Mouse (Mus musculus) embryonic facial prominence, embryonic 10.5 days (tissue): ENCODE measurements around the gene Zmat1. TPM values are rescaled to one million over a fixed set of nuclear protein-coding genes. Genes with fewer than 3 reads are reported as not detected.
"Not testable (repeated sequence)": the region's sequence is repeated elsewhere in the genome, so short reads cannot be mapped to it uniquely, and the experiment has no call there.

Experiments
- DNase-seq: peaks from one replicate; pipeline ENCODE4 v3.0.0-alpha.2; 2017; ENCODE audit warnings: low spot score
- H3K27ac ChIP-seq: fragments of 300-500 bp; sonication (generic); replicated peaks from 2 replicates; pipeline ENCODE4 v1.5.1; 2016; ENCODE audit warnings: mild to moderate bottlenecking
- H3K27me3 ChIP-seq: fragments of 300-500 bp; sonication (generic); replicated peaks from 2 replicates; pipeline ENCODE4 v1.6.1; 2016; ENCODE audit warnings: low read depth, mild to moderate bottlenecking; ENCODE audit not compliant: poor library complexity, severe bottlenecking
- H3K36me3 ChIP-seq: fragments of 300-500 bp; sonication (generic); replicated peaks from 2 replicates; pipeline ENCODE4 v1.6.1; 2016; ENCODE audit warnings: mild to moderate bottlenecking, moderate library complexity
- H3K4me1 ChIP-seq: fragments of 300-500 bp; sonication (generic); 2 replicates; pipeline ENCODE4 v1.6.1; 2016
- H3K4me3 ChIP-seq: fragments of 300-500 bp; sonication (generic); 2 replicates; pipeline ENCODE4 v1.5.1; 2016; ENCODE audit warnings: mild to moderate bottlenecking, moderate library complexity
- H3K9me3 ChIP-seq: fragments of 300-500 bp; sonication (generic); 2 replicates; pipeline ENCODE4 v1.6.1; 2016; ENCODE audit warnings: mild to moderate bottlenecking
- WGBS: fragments of 180-500 bp; shearing (Covaris S2); methylation state at CpG from one replicate; pipeline ENCODE4 v1.1.7; 2016; 5-methylcytosine and 5-hydroxymethylcytosine counted together
- polyA plus RNA-seq: library from polyadenylated mRNA; unstranded; fragments of >200 nt; fragmentation: Nextera tagmentation; extraction: Ambion mirVana; gene quantifications from 2 replicates; pipeline ENCODE4 v1.2.1, GENCODE M21; 2016

The Zmat1 gene
- 4.1 and 4.5 TPM in 2 replicates for polyA plus RNA-seq

DNA sequence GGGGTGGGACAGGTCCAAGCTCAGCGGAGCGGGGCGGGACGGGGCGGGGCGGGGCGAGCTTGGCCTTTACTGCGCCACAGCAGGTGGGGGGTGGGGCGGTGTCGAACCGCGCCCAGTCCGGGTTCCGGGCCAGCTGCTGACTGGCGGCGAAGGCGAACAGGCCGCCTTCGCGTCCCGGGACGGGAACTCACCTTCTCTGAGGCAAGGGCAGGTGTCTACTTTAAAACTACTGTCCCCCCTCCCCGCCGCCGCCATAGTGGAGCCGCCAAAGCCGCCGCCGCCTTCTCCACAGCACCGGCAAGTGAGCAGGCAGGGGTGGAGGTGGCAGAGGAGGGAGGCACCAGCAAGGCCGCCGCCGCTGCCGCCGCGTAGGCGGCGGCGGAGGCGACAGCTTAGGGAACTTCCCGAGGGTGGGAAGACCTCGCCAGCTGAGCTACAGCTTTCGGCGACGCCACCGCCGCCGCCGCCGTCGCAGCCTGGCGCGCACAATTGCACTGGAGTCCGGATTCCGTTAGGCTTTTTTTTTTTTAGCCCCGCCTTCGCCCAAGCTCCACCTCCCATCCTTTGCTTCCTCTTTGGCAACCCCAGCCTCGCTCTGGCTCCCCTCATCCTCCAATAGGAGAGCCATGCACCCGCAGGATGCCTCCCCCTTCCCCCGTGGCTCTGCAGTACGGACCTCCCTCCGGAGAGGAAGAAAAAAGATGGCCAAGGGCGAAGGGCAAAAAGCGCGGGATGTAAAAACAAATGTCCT is at the start of gene Zmat1:
Zmat1 (minus strand) TSS at position 490 of the 751 bp plus-strand sequence.
- 17% methylated on average over 62 of the region's 65 CpGs for WGBS

DNA sequence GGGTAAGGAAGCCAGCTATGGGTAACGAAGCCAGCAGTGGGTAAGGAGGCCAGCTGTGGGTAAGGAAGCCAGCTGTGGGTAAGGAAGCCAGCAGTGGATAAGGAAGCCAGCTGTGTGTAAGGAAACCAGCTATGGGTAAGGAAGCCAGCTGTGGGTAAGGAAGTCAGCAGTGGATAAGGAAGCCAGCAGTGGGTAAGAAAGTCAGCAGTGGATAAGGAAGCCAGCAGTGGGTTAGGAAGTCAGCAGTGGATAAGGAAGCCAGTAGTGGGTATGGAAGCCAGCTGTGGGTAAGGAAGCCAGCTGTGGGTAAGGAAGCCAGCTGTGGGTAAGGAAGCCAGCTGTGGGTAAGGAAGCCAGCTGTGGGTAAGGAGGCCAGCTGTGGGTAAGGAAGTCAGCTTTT is 44.9 kb upstream of the Zmat1 start:
- H3K36me3 ChIP-seq, H3K9me3 ChIP-seq, DNase-seq, H3K4me1 ChIP-seq, H3K27ac ChIP-seq, H3K4me3 ChIP-seq: not testable (repeated sequence)
- 69% methylated on average over 1 of the region's 1 CpGs for WGBS
- H3K27me3 ChIP-seq: peaks cover 56% of the 10 kb centered on the region

More for the DNA sequence above, at the start of gene Zmat1:
- H3K4me1 ChIP-seq: no peaks in the 10 kb centered on the region
- peak; percentile 90 for DNase-seq
- H3K27me3 ChIP-seq: peaks cover 65% of the 10 kb centered on the region
- peak within 1 kb of the TSS; percentile 67 for H3K4me3 ChIP-seq
- H3K36me3 ChIP-seq: no peaks in the 10 kb centered on the region
- H3K27ac ChIP-seq: peak within 1 kb of the TSS; percentile 95
- no peaks in the 10 kb centered on the region for H3K9me3 ChIP-seq

GRCm38 (mm10) chrX:135035962-135036375 is 27.0 kb upstream of the Zmat1 start:
- WGBS: 21% methylated on average over 24 of the region's 24 CpGs
- H3K4me1 ChIP-seq: no peaks in the 10 kb centered on the region
- peak; percentile 30 for DNase-seq
- H3K36me3 ChIP-seq: no peaks in the 10 kb centered on the region
- H3K27ac ChIP-seq: no peak overlapping the region
- peak overlapping the region; percentile 52 for H3K4me3 ChIP-seq
- peaks cover 86% of the 10 kb centered on the region for H3K27me3 ChIP-seq
- H3K9me3 ChIP-seq: no peaks in the 10 kb centered on the region

- H3K27me3 ChIP-seq: peaks cover 94% of the 10 kb centered on the region
- H3K36me3 ChIP-seq: no peaks in the 10 kb centered on the region
- no peaks in the 10 kb centered on the region for H3K4me1 ChIP-seq
- no peak overlapping the region for H3K27ac ChIP-seq
- H3K9me3 ChIP-seq: no peaks in the 10 kb centered on the region
- H3K4me3 ChIP-seq: no peak overlapping the region
- DNase-seq: no peak
- 83% methylated on average over 9 of the region's 9 CpGs for WGBS
These were observed 16.1 kb upstream of the Zmat1 start for GRCm38 (mm10) chrX:135025135-135025534.

- H3K27me3 ChIP-seq: peaks cover 66% of the 10 kb centered on the region
- H3K36me3 ChIP-seq: no peaks in the 10 kb centered on the region
- no peaks in the 10 kb centered on the region for H3K4me1 ChIP-seq
- DNase-seq: peak; percentile 26
- 33% methylated on average over 3 of the region's 3 CpGs for WGBS
- H3K4me3 ChIP-seq: no peak overlapping the region
- H3K9me3 ChIP-seq: no peaks in the 10 kb centered on the region
- no peak overlapping the region; the same call in 1 of the 2 replicates for H3K27ac ChIP-seq
These were observed 2.4 kb upstream of the Zmat1 start for GRCm38 (mm10) chrX:135011381-135011780.

DNA sequence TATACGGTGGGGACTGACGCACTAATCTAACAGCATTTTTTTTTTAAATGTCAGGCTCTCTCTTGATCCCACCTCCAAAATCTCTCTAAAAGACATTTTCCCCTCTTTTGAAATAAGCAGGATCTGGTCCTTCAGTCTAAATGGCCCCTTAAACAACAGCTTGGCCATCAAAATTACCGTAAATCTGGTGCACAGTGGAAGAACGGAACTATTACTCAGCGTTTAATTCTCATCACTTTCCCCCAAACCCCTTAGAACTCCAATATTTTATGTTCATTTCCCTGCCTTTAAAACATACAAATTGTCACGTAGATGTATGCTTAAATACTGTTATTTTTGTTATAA is 434 bp upstream of the Zmat1 start:
- Histone ChIP-seq H3K4me1 (no peaks in the 10 kb centered on the region), H3K9me3 (no peaks in the 10 kb centered on the region), H3K36me3 (no peaks in the 10 kb centered on the region), H3K27ac (peak overlapping the region; percentile 95), H3K4me3 (peak overlapping the region; percentile 67), H3K27me3 (peaks cover 64% of the 10 kb centered on the region)
- DNase-seq: no peak
- 31% methylated on average over 6 of the region's 6 CpGs for WGBS

DNA sequence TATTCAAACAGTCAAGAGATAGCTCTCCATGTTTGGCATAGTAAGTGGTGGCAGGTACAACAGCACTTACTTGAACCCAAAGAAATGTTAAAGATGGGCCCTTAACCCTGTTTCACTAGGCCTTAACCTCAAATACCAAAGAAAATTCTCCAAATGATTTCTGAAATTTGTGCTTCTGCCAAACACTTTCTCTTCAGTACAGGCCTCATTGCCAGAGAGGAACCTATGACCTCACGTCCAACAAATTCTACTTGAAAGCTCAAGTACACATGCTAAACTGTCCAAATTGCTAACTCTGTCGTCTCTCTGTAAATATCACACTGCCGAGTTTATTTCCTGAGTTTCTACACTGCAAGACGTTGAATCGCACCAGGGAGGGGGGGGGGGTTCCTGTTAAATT is 988 bp downstream of the Zmat1 start:
- 30% methylated on average over 5 of the region's 5 CpGs for WGBS
- no peak overlapping the region; the same call in 1 of the 2 replicates for H3K27ac ChIP-seq
- peaks cover 67% of the 10 kb centered on the region for H3K27me3 ChIP-seq
- peak overlapping the region; percentile 67 for H3K4me3 ChIP-seq
- no peaks in the 10 kb centered on the region for H3K9me3 ChIP-seq
- no peaks in the 10 kb centered on the region for H3K4me1 ChIP-seq
- H3K36me3 ChIP-seq: no peaks in the 10 kb centered on the region
- no peak for DNase-seq

GRCm38 (mm10) chrX:134964546-134964945 is 44.5 kb downstream of the Zmat1 start, which contains the start of gene Nxf2:
Nxf2 (minus strand) TSS chrX:134964754.
- 89% methylated on average over 19 of the region's 19 CpGs for WGBS
- H3K27ac ChIP-seq: peak within 1 kb of the TSS; percentile 60; the same call in 1 of the 2 replicates
- peaks cover 61% of the 10 kb centered on the region for H3K27me3 ChIP-seq
- 0 out of 2 replicates have a peak, but pooled peaks cover 13% of the 10 kb centered on the region for H3K9me3 ChIP-seq
- peak within 1 kb of the TSS; percentile 50 for H3K4me3 ChIP-seq
- no peaks in the 10 kb centered on the region for H3K4me1 ChIP-seq
- no peak for DNase-seq
- no peaks in the 10 kb centered on the region for H3K36me3 ChIP-seq

DNA sequence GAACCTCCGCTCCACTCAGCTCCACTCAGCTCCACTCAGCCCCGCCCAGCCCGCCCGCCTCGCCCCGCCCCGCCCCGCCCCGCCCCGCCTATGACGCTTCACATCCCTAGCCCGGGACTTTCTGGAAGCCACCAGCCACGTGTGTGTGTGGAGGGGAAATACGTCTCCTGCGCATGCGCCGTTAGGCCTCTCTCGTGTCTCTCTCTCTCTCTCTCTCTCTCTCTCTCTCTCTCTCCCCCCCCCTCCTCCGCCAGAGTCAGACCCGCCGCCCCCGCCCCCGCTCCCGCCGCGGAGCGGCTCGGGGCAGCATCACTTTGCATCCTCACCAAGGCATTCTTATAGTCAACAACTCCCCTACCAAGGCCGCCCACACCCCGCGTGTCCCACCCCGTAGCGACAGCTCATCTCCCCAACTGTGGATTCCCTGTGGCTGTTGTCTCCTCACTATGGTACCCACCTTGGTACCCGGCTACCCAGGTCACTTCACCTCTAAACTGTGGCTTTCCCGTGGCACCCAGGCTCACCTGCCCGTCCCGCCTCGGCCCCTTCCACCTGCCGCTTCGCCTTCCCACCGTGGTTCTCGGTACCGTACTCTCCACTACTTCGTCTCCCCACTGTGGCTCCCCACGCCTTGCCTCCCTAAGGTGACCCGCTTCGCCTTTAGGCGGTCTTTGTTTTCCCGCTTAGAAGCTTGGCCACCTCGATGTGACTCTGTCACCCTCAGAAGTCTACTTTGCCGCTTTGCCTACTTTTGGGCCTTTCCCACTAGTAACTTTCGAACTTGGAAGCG is 45.5 kb downstream of the Zmat1 start:
- Histone ChIP-seq H3K4me1 (no peaks in the 10 kb centered on the region), H3K27me3 (peaks cover 65% of the 10 kb centered on the region), H3K36me3 (no peaks in the 10 kb centered on the region), H3K27ac (peak overlapping the region; percentile 60), H3K9me3 (0 out of 2 replicates have a peak, but pooled peaks cover 13% of the 10 kb centered on the region), H3K4me3 (peak overlapping the region; percentile 50)
- 47% methylated on average over 50 of the region's 53 CpGs for WGBS
- DNase-seq: peak; percentile 80

DNA sequence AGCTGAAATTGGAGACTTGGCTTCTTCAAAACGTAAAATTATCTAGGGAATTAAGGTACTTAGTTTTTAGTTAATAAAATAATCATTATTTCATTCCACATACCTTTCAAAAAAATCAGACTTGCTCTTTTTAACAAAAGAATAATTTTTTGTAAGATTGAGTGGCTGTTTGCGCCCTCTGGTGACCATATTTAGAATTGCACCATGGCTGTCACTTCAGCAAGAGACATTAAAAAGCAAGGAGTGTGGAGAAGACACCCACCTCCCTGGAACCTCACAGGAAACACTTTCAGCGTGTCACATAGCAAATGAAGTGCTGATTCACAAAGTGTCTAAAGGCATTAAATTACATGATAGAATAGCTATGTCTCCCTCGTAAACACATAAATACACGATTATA is 78.6 kb downstream of the Zmat1 start:
- Histone ChIP-seq H3K4me1 (no peaks in the 10 kb centered on the region), H3K9me3 (no peaks in the 10 kb centered on the region), H3K36me3 (no peaks in the 10 kb centered on the region), H3K27ac (no peak overlapping the region), H3K27me3 (peaks cover 32% of the 10 kb centered on the region), H3K4me3 (no peak overlapping the region)
- DNase-seq: peak; percentile 30
- 42% methylated on average over 5 of the region's 5 CpGs for WGBS

DNA sequence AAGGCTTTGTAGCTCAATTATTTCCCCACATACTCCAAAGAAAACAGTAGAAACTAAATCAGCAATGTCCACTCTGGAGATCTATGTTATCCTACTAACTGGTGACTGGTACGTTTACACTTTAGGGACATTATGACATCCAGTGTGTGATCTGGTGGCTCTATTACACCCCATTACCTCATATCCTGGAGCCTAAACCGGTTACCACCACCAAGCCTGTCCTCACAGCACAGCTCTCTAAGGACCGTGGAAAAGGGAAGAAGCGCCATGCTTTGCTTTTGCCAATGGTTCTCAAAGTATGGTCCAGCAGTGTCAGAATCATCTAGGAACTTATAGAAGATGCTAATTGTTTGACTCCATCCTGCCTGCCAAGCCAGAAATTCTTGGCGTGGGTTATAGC is 79.1 kb downstream of the Zmat1 start:
- no peak for DNase-seq
- peaks cover 32% of the 10 kb centered on the region for H3K27me3 ChIP-seq
- no peaks in the 10 kb centered on the region for H3K36me3 ChIP-seq
- H3K27ac ChIP-seq: no peak overlapping the region
- no peaks in the 10 kb centered on the region for H3K4me1 ChIP-seq
- H3K4me3 ChIP-seq: no peak overlapping the region
- WGBS: 83% methylated on average over 5 of the region's 5 CpGs
- H3K9me3 ChIP-seq: no peaks in the 10 kb centered on the region

DNA sequence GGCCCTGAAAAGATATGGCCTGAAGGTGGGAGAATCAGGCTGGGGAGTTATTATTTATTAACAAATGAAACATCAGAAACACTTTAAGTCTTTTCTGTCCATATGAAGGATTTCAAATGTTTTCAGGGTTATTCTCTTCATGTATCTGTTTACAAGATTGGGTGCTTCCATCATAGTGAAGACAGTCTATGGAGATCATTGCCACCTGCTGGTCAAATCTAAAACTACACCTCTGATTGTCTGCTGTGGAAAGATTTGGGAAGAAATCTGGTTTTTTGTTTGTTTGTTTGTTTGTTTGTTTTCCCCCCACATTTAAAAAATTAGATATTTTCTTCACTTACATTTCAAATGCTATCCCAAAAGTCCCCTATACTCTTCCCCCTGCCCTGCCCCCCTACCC is 84.0 kb downstream of the Zmat1 start:
- H3K9me3 ChIP-seq: no peaks in the 10 kb centered on the region
- no peak for DNase-seq
- no peaks in the 10 kb centered on the region for H3K36me3 ChIP-seq
- H3K27me3 ChIP-seq: peaks cover 20% of the 10 kb centered on the region; the same call in 1 of the 2 replicates
- H3K4me3 ChIP-seq: no peak overlapping the region
- no peak overlapping the region for H3K27ac ChIP-seq
- H3K4me1 ChIP-seq: no peaks in the 10 kb centered on the region
